Mouse (Mus musculus): ENCODE measurements around the gene Cfap100.

- TF ChIP-seq POLR2A (IDR thresholded peaks at IDR 0.05; ENCODE audit: borderline replicate concordance, extremely low read depth, low read depth, low read length) (no peak), CTCF (IDR thresholded peaks at IDR 0.05; ENCODE audit: insufficient read depth, low read length) (no peak)
Measured at GRCm38 (mm10) chr6:90457421-90457820, 28.8 kb upstream of the Cfap100 start.
